Mouse (Mus musculus) intestine, postnatal 0 days (tissue): ENCODE results near the gene Cog7. TPM values are rescaled to one million over a fixed set of nuclear protein-coding genes. Genes with fewer than 3 reads are reported as not detected.

Experiments used
- ATAC-seq: fragments of 200-750 bp; cut with Nextera tagmentation; 2 replicates; pipeline ENCODE4 v1.8.0; 2017; ENCODE audit warnings: mild to moderate bottlenecking, moderate TSS enrichment, moderate library complexity
- H3K27ac ChIP-seq: fragments of 300-500 bp; sonication (generic); 2 replicates; pipeline ENCODE4 v1.5.1; 2014; ENCODE audit warnings: mild to moderate bottlenecking, low read depth, low read length, moderate library complexity
- H3K27me3 ChIP-seq: fragments of 300-500 bp; sonication (generic); replicated peaks from 2 replicates; pipeline ENCODE4 v1.6.1; 2014; ENCODE audit warnings: low read length, mixed read lengths; ENCODE audit not compliant: control insufficient read depth, insufficient read depth
- H3K36me3 ChIP-seq: fragments of 300-500 bp; sonication (generic); 2 replicates; pipeline ENCODE4 v1.6.1; 2014; ENCODE audit warnings: mild to moderate bottlenecking, moderate library complexity; ENCODE audit not compliant: control insufficient read depth, insufficient read depth
- H3K4me1 ChIP-seq: fragments of 300-500 bp; sonication (generic); replicated peaks from 2 replicates; pipeline ENCODE4 v1.6.1; 2014; ENCODE audit warnings: antibody characterized with exemption, low read length, mixed read lengths; ENCODE audit not compliant: control insufficient read depth, insufficient read depth
- H3K4me2 ChIP-seq: fragments of 300-500 bp; sonication (generic); replicated peaks from 2 replicates; pipeline ENCODE4 v1.6.1; 2014; ENCODE audit warnings: low read depth, mild to moderate bottlenecking, moderate library complexity
- H3K4me3 ChIP-seq: fragments of 300-500 bp; sonication (generic); 2 replicates; pipeline ENCODE4 v1.5.1; 2014; ENCODE audit warnings: low read depth, low read length
- H3K9ac ChIP-seq: fragments of 300-500 bp; sonication (generic); 2 replicates; pipeline ENCODE4 v1.6.1; 2014; ENCODE audit warnings: mild to moderate bottlenecking, low read depth, low read length
- H3K9me3 ChIP-seq: fragments of 300-500 bp; sonication (generic); 2 replicates; pipeline ENCODE4 v1.6.1; 2016; ENCODE audit warnings: mixed run types; ENCODE audit not compliant: control insufficient read depth
- CTCF ChIP-seq: sonication (generic); IDR thresholded peaks from 2 replicates; pipeline ENCODE4 v1.5.1; 2016; ENCODE audit warnings: low read depth, mild to moderate bottlenecking, control low read depth, antibody characterized with exemption, moderate library complexity
- WGBS: fragments of 180-500 bp; shearing (Covaris S2); extraction: QIAGEN DNeasy Blood & Tissue Kit; methylation state at CpG from one replicate; pipeline ENCODE4 v1.1.7; 2014; 5-methylcytosine and 5-hydroxymethylcytosine counted together
- polyA plus RNA-seq: library from polyadenylated mRNA; unstranded; fragments of >200 nt; fragmentation: Nextera tagmentation; extraction: Ambion mirVana; gene quantifications from 2 replicates; pipeline ENCODE4 v1.2.1, GENCODE M21; 2015

The Cog7 gene
- 6.3 and 7.6 TPM in 2 replicates for polyA plus RNA-seq

- H3K4me2 ChIP-seq, result peak within 1 kb of the TSS; percentile 75
Measured at GRCm38 (mm10) chr7:121981307-121981871, at the start of gene Cog7. Gene Cog7 (minus strand): TSS chr7:121981711.

GRCm38 (mm10) chr7:122022131-122022530, 40.6 kb upstream of the Cog7 start:
- Histone ChIP-seq H3K27ac (no peak overlapping the region), H3K36me3 (no peaks in the 10 kb centered on the region), H3K4me2 (no peak overlapping the region), H3K9me3 (no peaks in the 10 kb centered on the region), H3K4me1 (no peaks in the 10 kb centered on the region), H3K4me3 (no peak overlapping the region), H3K9ac (no peak overlapping the region), H3K27me3 (no peaks in the 10 kb centered on the region)
- ATAC-seq, result no peak
- 88% methylated on average over 2 of the region's 2 CpGs for WGBS
- no peak for TF ChIP-seq CTCF

More at GRCm38 (mm10) chr7:121981307-121981871, at the start of gene Cog7:
- H3K27me3 ChIP-seq, result no peaks in the 10 kb centered on the region
- H3K27ac ChIP-seq, result no peak within 1 kb of the TSS
- peak within 1 kb of the TSS; percentile 71 for H3K4me3 ChIP-seq
- TF ChIP-seq CTCF, result no peak
- peaks cover 7% of the 10 kb centered on the region; the same call in 1 of the 2 replicates for H3K36me3 ChIP-seq
- H3K9ac ChIP-seq, result peak within 1 kb of the TSS; percentile 84
- peak; percentile 91 for ATAC-seq
- WGBS, result under 1% methylated on average over 54 of the region's 55 CpGs
- no peaks in the 10 kb centered on the region for H3K9me3 ChIP-seq
- H3K4me1 ChIP-seq, result no peaks in the 10 kb centered on the region

- Histone ChIP-seq H3K4me1 (no peaks in the 10 kb centered on the region), H3K4me3 (peak within 1 kb of the TSS; percentile 84), H3K9me3 (no peaks in the 10 kb centered on the region), H3K27me3 (no peaks in the 10 kb centered on the region), H3K4me2 (peak within 1 kb of the TSS; percentile 86), H3K27ac (peak within 1 kb of the TSS; percentile 80), H3K9ac (peak within 1 kb of the TSS; percentile 64), H3K36me3 (no peaks in the 10 kb centered on the region)
- TF ChIP-seq CTCF, result no peak
- 1% methylated on average over 50 of the region's 50 CpGs for WGBS
- peak; percentile 77 for ATAC-seq
Measured at GRCm38 (mm10) chr7:122020667-122021354, 39.3 kb upstream of the Cog7 start, which contains the start of gene Gga2. Gene Gga2 (minus strand): TSS chr7:122021222.

DNA sequence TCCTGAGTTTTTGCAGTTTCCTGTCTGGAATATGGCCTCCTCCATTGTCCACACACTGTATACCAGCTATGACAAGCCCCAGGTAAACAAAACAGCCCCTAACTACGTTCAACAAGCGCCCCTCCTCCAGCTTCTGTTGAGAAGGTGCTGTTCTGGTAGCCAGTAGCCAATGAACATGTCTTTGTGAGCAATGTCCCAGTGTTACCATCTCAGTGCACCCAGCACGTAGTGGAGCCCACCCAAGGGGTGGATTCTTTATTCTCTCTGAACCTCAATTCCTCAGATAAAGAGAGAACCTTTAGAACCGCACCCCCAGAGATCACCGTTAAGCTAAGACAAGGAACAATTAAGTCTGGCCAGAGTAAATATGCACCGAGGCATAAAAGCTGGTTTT, 38.8 kb upstream of the Cog7 start:
- no peak for TF ChIP-seq CTCF

DNA sequence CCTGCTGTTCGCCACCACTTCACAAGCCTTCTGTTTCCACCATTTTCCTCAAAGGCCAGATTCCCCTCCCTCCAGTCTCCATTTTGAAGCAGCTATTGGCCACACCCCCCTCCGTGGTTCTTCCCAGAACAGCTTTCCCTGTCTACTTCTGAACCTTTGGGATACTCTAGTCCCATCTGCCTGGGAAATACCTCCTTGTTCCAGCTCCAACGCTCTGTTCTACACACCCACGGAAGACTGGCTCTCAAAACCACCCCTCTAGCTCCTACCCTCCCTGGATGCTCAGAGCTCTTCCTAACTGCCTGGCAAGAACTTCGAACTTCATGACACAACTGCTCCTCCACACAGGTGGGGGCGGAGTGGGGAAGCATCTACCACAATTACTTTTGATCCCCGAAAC, 37.5 kb upstream of the Cog7 start:
- no peaks in the 10 kb centered on the region for H3K27me3 ChIP-seq
- ATAC-seq, result no peak
- TF ChIP-seq CTCF, result no peak
- no peak overlapping the region for H3K27ac ChIP-seq
- H3K36me3 ChIP-seq, result no peaks in the 10 kb centered on the region
- H3K4me1 ChIP-seq, result no peaks in the 10 kb centered on the region
- peak overlapping the region; percentile 86; the same call in 1 of the 2 replicates for H3K4me2 ChIP-seq
- 78% methylated on average over 7 of the region's 7 CpGs for WGBS
- H3K4me3 ChIP-seq, result no peak overlapping the region
- H3K9ac ChIP-seq, result no peak overlapping the region
- H3K9me3 ChIP-seq, result no peaks in the 10 kb centered on the region

More for the DNA sequence above, 38.8 kb upstream of the Cog7 start:
- no peaks in the 10 kb centered on the region for H3K9me3 ChIP-seq
- 2% methylated on average over 6 of the region's 6 CpGs for WGBS
- H3K4me3 ChIP-seq, result peak overlapping the region; percentile 84
- H3K9ac ChIP-seq, result peak overlapping the region; percentile 64
- peak overlapping the region; percentile 80; the same call in 1 of the 2 replicates for H3K27ac ChIP-seq
- no peak for ATAC-seq
- no peaks in the 10 kb centered on the region for H3K4me1 ChIP-seq
- H3K36me3 ChIP-seq, result no peaks in the 10 kb centered on the region
- H3K4me2 ChIP-seq, result peak overlapping the region; percentile 86
- H3K27me3 ChIP-seq, result no peaks in the 10 kb centered on the region

GRCm38 (mm10) chr7:122018247-122018646, 36.7 kb upstream of the Cog7 start:
- 55% methylated on average over 3 of the region's 3 CpGs for WGBS
- Histone ChIP-seq H3K4me3 (no peak overlapping the region), H3K36me3 (no peaks in the 10 kb centered on the region), H3K9me3 (no peaks in the 10 kb centered on the region), H3K27ac (no peak overlapping the region), H3K27me3 (no peaks in the 10 kb centered on the region), H3K9ac (no peak overlapping the region), H3K4me2 (no peak overlapping the region), H3K4me1 (no peaks in the 10 kb centered on the region)
- ATAC-seq, result no peak
- TF ChIP-seq CTCF, result no peak
